Mouse (Mus musculus): ENCODE measurements around the gene Zfp683. TPM values are rescaled to one million over a fixed set of nuclear protein-coding genes. Genes with fewer than 3 reads are reported as not detected.

Gene Zfp683
- polyA plus RNA-seq, 1 experiment from 2014 or later = not detected

DNA sequence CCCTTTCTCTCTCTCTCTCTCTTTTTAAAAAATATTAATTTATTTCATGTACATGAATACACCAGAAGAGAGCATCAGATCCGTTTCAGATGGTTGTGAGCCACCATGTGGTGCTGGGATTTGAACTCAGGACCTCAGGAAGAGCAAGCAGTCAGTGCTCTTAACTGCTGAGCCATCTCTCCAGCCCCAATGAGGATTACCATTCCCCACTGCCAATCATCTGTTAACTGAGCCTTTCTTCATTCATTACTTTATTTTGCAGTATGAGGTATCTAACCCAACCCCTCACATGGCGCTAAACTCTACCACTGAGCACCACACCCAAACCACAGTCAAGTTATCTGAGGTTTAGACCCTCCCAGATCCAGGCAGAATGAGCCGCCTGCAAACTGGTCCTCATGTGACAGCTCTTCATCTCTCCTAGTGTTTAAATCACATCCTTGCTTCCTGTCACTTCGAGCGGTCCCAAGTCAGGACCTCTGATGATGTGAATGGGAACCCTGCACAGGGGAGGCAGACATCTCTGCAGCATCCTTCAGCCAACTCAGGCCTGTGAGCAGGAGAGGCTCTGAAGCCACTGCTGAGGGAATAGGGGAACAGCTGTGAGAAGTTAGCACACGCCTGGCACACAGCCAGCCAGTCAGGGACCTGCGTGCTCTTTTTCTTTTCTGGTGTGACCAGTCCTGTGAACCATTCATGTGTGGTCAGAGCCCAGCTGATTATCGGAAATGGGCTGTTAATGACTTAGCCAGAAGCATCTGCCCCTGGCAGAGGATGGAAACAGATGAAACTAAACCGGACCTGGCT is 12.1 kb upstream of the Zfp683 start:
- no peak for ATAC-seq (ENCODE audit: low FRiP score)
- 65% methylated on average over 9 of the region's 9 CpGs for WGBS
- H3K36me3 ChIP-seq (ENCODE audit: control insufficient read depth, insufficient read depth, low read length) = no peaks in the 10 kb centered on the region
- no peaks in the 10 kb centered on the region for H3K9me3 ChIP-seq (ENCODE audit: control insufficient read depth, low read length)
- H3K27ac ChIP-seq (ENCODE audit: low read depth, low read length) = 0 out of 2 replicates have a peak overlapping the region, but pooled peaks have one; percentile 30
- peak; percentile 38 for DNase-seq (ENCODE audit: low spot score)
- no peak overlapping the region for H3K4me3 ChIP-seq (ENCODE audit: low read depth, low read length)
- H3K4me1 ChIP-seq (replicated peaks; ENCODE audit: control insufficient read depth, insufficient read depth, low read length) = 0 out of 2 replicates have a peak, but pooled peaks cover 2% of the 10 kb centered on the region
- H3K9ac ChIP-seq (ENCODE audit: low read depth, low read length) = 0 out of 2 replicates have a peak overlapping the region, but pooled peaks have one; percentile 4
- H3K27me3 ChIP-seq (ENCODE audit: control insufficient read depth, insufficient read depth, low read length) = no peaks in the 10 kb centered on the region
- H3K4me2 ChIP-seq (replicated peaks; ENCODE audit: low read depth, low read length) = no peak overlapping the region

DNA sequence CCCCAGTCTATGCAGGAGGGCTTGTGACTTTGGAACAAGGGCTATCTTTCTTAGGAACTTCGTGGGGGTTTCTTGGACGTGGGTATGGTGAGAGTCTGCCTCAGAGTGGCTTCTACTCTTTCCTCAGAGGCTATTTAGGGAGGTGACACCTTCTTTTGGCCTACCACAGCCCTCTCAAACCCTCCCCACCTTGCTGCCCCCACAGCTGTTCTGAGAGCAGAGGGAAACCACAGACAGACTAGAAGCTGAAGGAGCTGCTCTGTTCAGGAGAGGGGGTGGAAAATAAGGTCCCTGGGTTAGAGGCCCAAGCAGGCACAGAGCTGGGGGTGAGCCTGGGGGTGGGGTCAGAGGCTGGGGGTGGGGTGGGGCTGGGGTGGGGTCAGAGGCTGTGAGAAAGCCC is 10.6 kb upstream of the Zfp683 start:
- 73% methylated on average over 2 of the region's 2 CpGs for WGBS
- Histone ChIP-seq H3K4me1 (replicated peaks; ENCODE audit: control insufficient read depth, insufficient read depth, low read length) (0 out of 2 replicates have a peak, but pooled peaks cover 2% of the 10 kb centered on the region), H3K4me2 (replicated peaks; ENCODE audit: low read depth, low read length) (no peak overlapping the region), H3K9me3 (ENCODE audit: control insufficient read depth, low read length) (no peaks in the 10 kb centered on the region), H3K9ac (ENCODE audit: low read depth, low read length) (no peak overlapping the region), H3K36me3 (ENCODE audit: control insufficient read depth, insufficient read depth, low read length) (no peaks in the 10 kb centered on the region), H3K27me3 (ENCODE audit: control insufficient read depth, insufficient read depth, low read length) (no peaks in the 10 kb centered on the region), H3K4me3 (ENCODE audit: low read depth, low read length) (no peak overlapping the region), H3K27ac (ENCODE audit: low read depth, low read length) (no peak overlapping the region)
- ATAC-seq (ENCODE audit: low FRiP score) (no peak), DNase-seq (ENCODE audit: low spot score) (no peak)

DNA sequence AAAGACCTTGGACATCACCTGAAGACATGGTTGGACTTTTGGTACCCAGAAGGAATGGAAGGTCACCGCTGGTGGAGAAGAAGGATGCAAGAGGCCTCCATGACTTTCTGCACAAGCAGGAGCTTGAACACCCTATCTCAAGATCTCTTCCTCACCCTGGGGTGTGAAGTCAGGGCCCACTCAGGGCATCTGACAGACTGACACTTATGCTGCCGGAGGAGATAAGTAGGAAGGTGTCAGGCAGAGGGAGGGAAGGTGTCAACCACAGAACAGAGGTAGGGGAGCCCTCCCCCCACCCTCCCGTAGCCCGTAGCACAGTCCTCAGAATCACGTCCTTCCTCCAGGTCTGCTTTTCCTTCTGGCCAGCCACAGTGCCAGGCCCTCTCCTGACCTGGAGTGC is 6.0 kb upstream of the Zfp683 start:
- DNase-seq (ENCODE audit: low spot score) (no peak), ATAC-seq (ENCODE audit: low FRiP score) (no peak)
- WGBS = 69% methylated on average over 5 of the region's 5 CpGs
- Histone ChIP-seq H3K36me3 (ENCODE audit: control insufficient read depth, insufficient read depth, low read length) (no peaks in the 10 kb centered on the region), H3K4me1 (replicated peaks; ENCODE audit: control insufficient read depth, insufficient read depth, low read length) (no peaks in the 10 kb centered on the region), H3K27me3 (ENCODE audit: control insufficient read depth, insufficient read depth, low read length) (no peaks in the 10 kb centered on the region), H3K9ac (ENCODE audit: low read depth, low read length) (no peak overlapping the region), H3K4me2 (replicated peaks; ENCODE audit: low read depth, low read length) (no peak overlapping the region), H3K9me3 (ENCODE audit: control insufficient read depth, low read length) (no peaks in the 10 kb centered on the region), H3K4me3 (ENCODE audit: low read depth, low read length) (no peak overlapping the region), H3K27ac (ENCODE audit: low read depth, low read length) (no peak overlapping the region)

DNA sequence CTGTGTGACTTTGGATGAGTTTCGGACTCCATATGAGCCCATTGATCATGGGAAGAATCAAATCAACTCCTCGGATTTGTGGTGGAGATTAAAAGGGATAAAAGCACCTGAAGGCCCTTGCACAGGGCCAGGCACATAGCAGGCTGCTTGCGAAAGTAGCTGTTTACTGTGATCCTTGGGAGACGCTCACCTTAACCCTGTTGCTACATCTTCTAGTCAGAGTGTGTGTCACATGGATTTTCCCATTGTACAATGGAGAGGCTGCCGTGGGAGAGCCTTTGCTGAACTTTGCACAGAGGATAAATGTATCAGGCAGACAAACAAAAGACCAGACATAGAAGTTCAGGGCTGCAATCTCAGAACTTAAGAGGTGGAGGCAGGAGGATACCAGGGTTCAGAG is 1.7 kb upstream of the Zfp683 start:
- ATAC-seq (ENCODE audit: low FRiP score) = no peak
- no peak overlapping the region for H3K9ac ChIP-seq (ENCODE audit: low read depth, low read length)
- DNase-seq (ENCODE audit: low spot score) = no peak
- H3K4me2 ChIP-seq (replicated peaks; ENCODE audit: low read depth, low read length) = no peak overlapping the region
- no peak overlapping the region for H3K4me3 ChIP-seq (ENCODE audit: low read depth, low read length)
- 88% methylated on average over 5 of the region's 5 CpGs for WGBS
- no peaks in the 10 kb centered on the region for H3K9me3 ChIP-seq (ENCODE audit: control insufficient read depth, low read length)
- no peaks in the 10 kb centered on the region for H3K36me3 ChIP-seq (ENCODE audit: control insufficient read depth, insufficient read depth, low read length)
- no peaks in the 10 kb centered on the region for H3K4me1 ChIP-seq (replicated peaks; ENCODE audit: control insufficient read depth, insufficient read depth, low read length)
- no peak overlapping the region for H3K27ac ChIP-seq (ENCODE audit: low read depth, low read length)
- H3K27me3 ChIP-seq (ENCODE audit: control insufficient read depth, insufficient read depth, low read length) = no peaks in the 10 kb centered on the region

DNA sequence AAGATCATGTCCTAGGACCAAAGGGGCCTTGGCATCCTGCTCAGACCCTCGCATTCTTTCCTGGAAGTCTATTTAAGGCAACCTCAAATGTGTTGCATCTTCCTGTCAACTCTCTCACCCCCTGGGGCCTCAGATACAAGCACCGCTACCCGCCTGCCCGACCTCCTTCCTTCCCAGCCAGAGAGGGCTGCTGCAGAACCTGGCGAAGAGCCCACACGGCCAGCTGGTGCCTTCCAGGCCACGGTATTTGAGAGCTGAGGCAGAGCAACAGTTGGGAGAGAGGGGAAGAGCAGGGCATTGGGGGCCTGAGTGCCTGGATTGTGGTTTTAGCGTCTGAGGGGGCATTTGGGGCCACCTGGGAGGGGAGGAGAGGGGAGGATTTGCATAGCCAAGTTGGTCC is 1.1 kb upstream of the Zfp683 start:
- H3K9ac ChIP-seq (ENCODE audit: low read depth, low read length) = no peak overlapping the region
- ATAC-seq (ENCODE audit: low FRiP score) (no peak), DNase-seq (ENCODE audit: low spot score) (no peak)
- H3K4me2 ChIP-seq (replicated peaks; ENCODE audit: low read depth, low read length) = no peak overlapping the region
- H3K4me1 ChIP-seq (replicated peaks; ENCODE audit: control insufficient read depth, insufficient read depth, low read length) = no peaks in the 10 kb centered on the region
- H3K36me3 ChIP-seq (ENCODE audit: control insufficient read depth, insufficient read depth, low read length) = no peaks in the 10 kb centered on the region
- no peaks in the 10 kb centered on the region for H3K9me3 ChIP-seq (ENCODE audit: control insufficient read depth, low read length)
- 31% methylated on average over 8 of the region's 8 CpGs for WGBS
- H3K27me3 ChIP-seq (ENCODE audit: control insufficient read depth, insufficient read depth, low read length) = no peaks in the 10 kb centered on the region
- no peak overlapping the region for H3K27ac ChIP-seq (ENCODE audit: low read depth, low read length)
- no peak overlapping the region for H3K4me3 ChIP-seq (ENCODE audit: low read depth, low read length)

DNA sequence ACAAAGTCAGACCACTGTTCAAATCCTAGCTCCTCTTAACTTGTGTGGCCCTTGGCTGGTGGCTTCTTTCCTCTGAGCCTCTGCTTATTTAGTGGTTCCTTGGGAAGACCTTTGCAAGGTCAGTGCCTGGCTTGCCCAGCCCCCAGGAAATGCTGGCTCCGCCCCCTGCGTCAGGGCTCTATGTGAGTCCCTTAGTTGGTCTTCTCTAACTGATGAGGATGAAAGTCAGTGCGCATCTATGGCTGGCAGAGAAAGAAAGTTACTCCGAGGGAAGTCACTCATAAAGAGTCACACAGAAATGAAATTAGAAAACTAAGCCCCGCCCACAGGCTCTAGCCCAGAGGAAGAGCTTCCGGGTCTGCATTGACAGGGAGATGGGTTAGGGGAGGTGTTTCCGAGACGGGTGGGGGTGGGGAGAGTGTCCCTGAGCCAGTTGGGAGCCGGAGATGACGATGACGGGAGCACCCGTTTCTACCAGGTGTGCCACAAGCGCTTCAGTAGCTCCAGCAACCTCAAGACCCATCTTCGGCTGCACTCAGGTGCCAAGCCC is 4.6 kb downstream of the Zfp683 start:
- no peaks in the 10 kb centered on the region for H3K36me3 ChIP-seq (ENCODE audit: control insufficient read depth, insufficient read depth, low read length)
- no peaks in the 10 kb centered on the region for H3K4me1 ChIP-seq (replicated peaks; ENCODE audit: control insufficient read depth, insufficient read depth, low read length)
- 29% methylated on average over 14 of the region's 14 CpGs for WGBS
- H3K27me3 ChIP-seq (ENCODE audit: control insufficient read depth, insufficient read depth, low read length) = no peaks in the 10 kb centered on the region
- no peak overlapping the region for H3K4me3 ChIP-seq (ENCODE audit: low read depth, low read length)
- DNase-seq (ENCODE audit: low spot score) (no peak), ATAC-seq (ENCODE audit: low FRiP score) (no peak)
- no peak overlapping the region for H3K27ac ChIP-seq (ENCODE audit: low read depth, low read length)
- no peak overlapping the region for H3K9ac ChIP-seq (ENCODE audit: low read depth, low read length)
- no peak overlapping the region for H3K4me2 ChIP-seq (replicated peaks; ENCODE audit: low read depth, low read length)
- H3K9me3 ChIP-seq (ENCODE audit: control insufficient read depth, low read length) = no peaks in the 10 kb centered on the region

DNA sequence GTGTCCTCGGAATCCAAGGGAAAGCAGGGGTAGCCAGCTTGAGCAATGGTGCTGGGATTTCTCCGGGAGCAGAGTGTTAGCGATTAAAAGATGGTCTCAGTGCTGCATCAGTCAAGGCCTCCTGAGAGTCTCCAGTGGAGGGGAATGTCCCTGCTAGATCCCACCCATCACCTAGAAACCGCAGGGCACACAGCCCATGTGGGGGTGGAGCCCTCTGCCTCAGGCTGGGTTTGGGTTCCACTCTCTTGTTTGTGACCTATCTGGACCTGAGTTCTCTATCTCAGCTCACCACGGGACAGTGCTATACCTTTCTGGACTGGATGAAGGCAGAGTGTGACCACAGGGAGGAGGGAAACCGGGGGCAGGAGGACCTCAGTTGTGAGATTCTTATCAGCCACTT is 5.3 kb downstream of the Zfp683 start:
- Histone ChIP-seq H3K4me1 (replicated peaks; ENCODE audit: control insufficient read depth, insufficient read depth, low read length) (no peaks in the 10 kb centered on the region), H3K9ac (ENCODE audit: low read depth, low read length) (no peak overlapping the region), H3K27ac (ENCODE audit: low read depth, low read length) (no peak overlapping the region), H3K9me3 (ENCODE audit: control insufficient read depth, low read length) (no peaks in the 10 kb centered on the region), H3K4me3 (ENCODE audit: low read depth, low read length) (no peak overlapping the region), H3K4me2 (replicated peaks; ENCODE audit: low read depth, low read length) (no peak overlapping the region), H3K36me3 (ENCODE audit: control insufficient read depth, insufficient read depth, low read length) (no peaks in the 10 kb centered on the region), H3K27me3 (ENCODE audit: control insufficient read depth, insufficient read depth, low read length) (no peaks in the 10 kb centered on the region)
- no peak for DNase-seq (ENCODE audit: low spot score)
- ATAC-seq (ENCODE audit: low FRiP score) = no peak
- 87% methylated on average over 6 of the region's 6 CpGs for WGBS

DNA sequence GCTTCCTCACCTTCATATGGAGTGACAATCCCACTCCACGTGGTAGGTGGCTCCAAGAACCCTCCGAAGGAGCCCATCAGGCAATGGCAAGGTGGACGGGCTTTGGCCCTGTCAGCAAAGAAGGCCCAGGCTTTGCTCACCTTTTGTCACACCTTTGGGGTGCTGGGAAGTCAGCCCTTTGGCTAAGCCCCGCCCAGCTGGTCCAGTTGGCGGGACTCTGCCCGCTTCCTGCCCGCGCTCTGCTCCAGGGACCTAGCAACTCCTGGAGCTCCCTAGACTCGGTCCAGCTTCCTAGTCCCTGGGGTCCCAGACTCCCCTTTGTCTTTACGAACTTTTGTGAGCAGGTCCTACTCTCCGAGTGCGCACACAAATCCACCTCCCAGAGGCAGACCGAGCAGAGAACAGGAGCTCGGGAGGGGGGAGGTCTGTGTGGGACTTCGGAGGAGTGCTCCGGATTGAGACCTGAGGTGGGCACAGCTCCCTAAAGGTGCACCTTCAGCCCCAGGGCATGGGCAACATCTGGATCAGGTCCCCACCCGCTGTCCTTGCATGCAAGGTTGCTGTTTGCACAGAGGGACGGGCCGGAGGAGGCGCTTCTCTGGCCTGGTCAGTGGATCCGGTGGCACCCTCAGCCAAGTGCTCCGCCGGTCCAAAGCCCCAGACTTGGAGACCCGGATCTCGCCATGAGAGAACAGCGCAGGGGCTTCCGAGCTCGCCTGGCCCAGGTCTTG is 6.7 kb downstream of the Zfp683 start, which contains the start of gene Crybg2:
Gene Crybg2 (plus strand): TSS at position 681 of the 731 bp plus-strand sequence.
- no peak within 1 kb of the TSS for H3K4me2 ChIP-seq (replicated peaks; ENCODE audit: low read depth, low read length)
- no peak for DNase-seq (ENCODE audit: low spot score)
- H3K27ac ChIP-seq (ENCODE audit: low read depth, low read length) = no peak within 1 kb of the TSS
- peaks cover under 1% of the 10 kb centered on the region for H3K27me3 ChIP-seq (ENCODE audit: control insufficient read depth, insufficient read depth, low read length)
- ATAC-seq (ENCODE audit: low FRiP score) = no peak
- no peaks in the 10 kb centered on the region for H3K9me3 ChIP-seq (ENCODE audit: control insufficient read depth, low read length)
- no peaks in the 10 kb centered on the region for H3K36me3 ChIP-seq (ENCODE audit: control insufficient read depth, insufficient read depth, low read length)
- H3K4me3 ChIP-seq (ENCODE audit: low read depth, low read length) = no peak within 1 kb of the TSS
- WGBS = 39% methylated on average over 28 of the region's 28 CpGs
- no peaks in the 10 kb centered on the region for H3K4me1 ChIP-seq (replicated peaks; ENCODE audit: control insufficient read depth, insufficient read depth, low read length)
- H3K9ac ChIP-seq (ENCODE audit: low read depth, low read length) = no peak within 1 kb of the TSS

Measured in hindbrain, embryonic 11.5 days (tissue).